ENCODE assay signal across 22 mouse cellular contexts in the genomic region with DNA sequence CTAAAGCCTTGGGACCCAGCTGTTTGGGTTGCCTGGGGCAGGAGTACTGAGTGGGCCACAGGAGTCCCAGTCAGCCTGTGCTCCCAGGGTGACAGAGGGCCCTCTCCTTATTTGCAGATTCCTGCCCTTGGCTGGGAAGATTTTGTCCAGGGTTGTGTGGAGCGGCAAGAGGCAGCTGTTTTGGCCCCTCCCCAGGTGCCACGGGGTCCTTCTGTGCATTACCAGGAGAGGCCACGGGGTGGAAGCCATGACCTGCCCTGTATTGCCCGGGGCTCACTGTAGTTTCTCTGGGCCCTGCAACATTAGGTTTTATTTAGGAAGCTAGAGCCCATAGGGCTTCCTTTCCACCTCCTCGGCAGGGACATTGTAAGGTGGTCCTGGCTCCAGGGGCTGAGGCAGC.
DNase-seq lines count a peak whose midpoint lies in the region; ATAC-seq and TF ChIP-seq lines count a peak whose summit lies in the region.
"Had no signal": no experiment of that assay in that cellular context is flagged by ENCODE, and none has a peak within 500 bp of the region (broad histone marks: within the 10 kb centered on the region; RNA-seq: fewer than 3 reads in every experiment).

No protein-coding gene starts in this region.

- no peak overlapping the region for H3K9ac ChIP-seq in embryonic facial prominence, embryonic 15.5 days
- no peak overlapping the region for H3K9ac ChIP-seq in lung, postnatal 0 days (replicated peaks; ENCODE audit: low read depth)
- H3K9ac ChIP-seq: forebrain, embryonic 12.5 days; heart, embryonic 15.5 days; hindbrain, embryonic 12.5 days; liver, postnatal 0 days; neural tube, embryonic 15.5 days; stomach, embryonic 15.5 days had no signal

- peak; percentile 30 for TF ChIP-seq CTCF in lung, postnatal 0 days (IDR thresholded peaks at IDR 0.05)
- no peak for TF ChIP-seq CTCF in lung, adult 2 months (IDR thresholded peaks at IDR 0.05; ENCODE audit: insufficient read depth, low read length)
- TF ChIP-seq CTCF in brain, embryonic 14.5 days (IDR thresholded peaks at IDR 0.05; ENCODE audit: borderline replicate concordance, extremely low read depth, insufficient read depth, insufficient read length): 0 out of 2 replicates have a peak, but pooled peaks have one; percentile 2

- 0 out of 2 replicates have a peak, but pooled peaks have one; percentile 7 for ATAC-seq in embryonic facial prominence, embryonic 15.5 days (ENCODE audit: insufficient number of reproducible peaks, low FRiP score, low TSS enrichment, low read depth)
- ATAC-seq in lung, postnatal 0 days: no peak
- ATAC-seq: liver, postnatal 0 days had no signal

- no peaks in the 10 kb centered on the region for H3K4me1 ChIP-seq in embryonic facial prominence, embryonic 15.5 days
- no peaks in the 10 kb centered on the region for H3K4me1 ChIP-seq in embryonic facial prominence, embryonic 10.5 days
- H3K4me1 ChIP-seq in lung, postnatal 0 days (ENCODE audit: insufficient read depth, low read depth, low read length): no peaks in the 10 kb centered on the region
- no peaks in the 10 kb centered on the region for H3K4me1 ChIP-seq in lung, adult 2 months (ENCODE audit: control insufficient read depth, insufficient read depth, low read length)
- H3K4me1 ChIP-seq: forebrain, embryonic 12.5 days; hindbrain, embryonic 12.5 days; neural tube, embryonic 15.5 days; stomach, embryonic 15.5 days had no signal

- TF ChIP-seq EP300 in lung, postnatal 0 days (IDR thresholded peaks at IDR 0.05): no peak

- intact Hi-C loops in heart, postnatal 36 days (cut with DNase I): loop anchor here (2.0 kb wide), 1 partner anchor 19 kb away; no protein-coding TSS in a partner anchor

- 83% methylated on average over 5 of the region's 5 CpGs for WGBS in embryonic facial prominence, embryonic 15.5 days
- 82% methylated on average over 5 of the region's 5 CpGs for WGBS in embryonic facial prominence, embryonic 10.5 days
- 75% methylated on average over 5 of the region's 5 CpGs for WGBS in lung, postnatal 0 days
- WGBS in lung, adult 2 months: 83% methylated on average over 5 of the region's 5 CpGs

- DNase-seq in embryonic facial prominence, embryonic 10.5 days (ENCODE audit: low spot score): no peak
- DNase-seq in heart, postnatal 4 days: peak; percentile 32
- no peak for DNase-seq in heart, postnatal 36 days
- DNase-seq in lung, postnatal 0 days (ENCODE audit: low spot score): no peak
- DNase-seq in lung, adult 2 months: no peak
- DNase-seq in brain, embryonic 14.5 days (ENCODE audit: low read depth): no peak
- DNase-seq in cerebellum, adult 11-12 months: no peak
- DNase-seq: adrenal gland, postnatal 36 days; cerebellum, adult 11 months; gastrocnemius, postnatal 14 days; heart, adult 18-20 months; kidney, adult 2 months; kidney, postnatal 10 days; layer of hippocampus, postnatal 36 days; liver, postnatal 0 days had no signal

- no peaks in the 10 kb centered on the region for H3K27me3 ChIP-seq in embryonic facial prominence, embryonic 15.5 days
- no peaks in the 10 kb centered on the region for H3K27me3 ChIP-seq in embryonic facial prominence, embryonic 10.5 days (replicated peaks; ENCODE audit: low read depth, poor library complexity, severe bottlenecking)
- H3K27me3 ChIP-seq in lung, postnatal 0 days (replicated peaks; ENCODE audit: insufficient read depth, low read length): no peaks in the 10 kb centered on the region
- H3K27me3 ChIP-seq: forebrain, embryonic 12.5 days; heart, embryonic 15.5 days; hindbrain, embryonic 12.5 days; neural tube, embryonic 15.5 days; stomach, embryonic 15.5 days had no signal

- no peak overlapping the region for H3K4me2 ChIP-seq in embryonic facial prominence, embryonic 15.5 days (replicated peaks)
- no peak overlapping the region for H3K4me2 ChIP-seq in lung, postnatal 0 days (replicated peaks; ENCODE audit: low read depth, low read length)
- H3K4me2 ChIP-seq: forebrain, embryonic 12.5 days; heart, embryonic 15.5 days; hindbrain, embryonic 12.5 days; neural tube, embryonic 15.5 days; stomach, embryonic 15.5 days had no signal

- H3K36me3 ChIP-seq in embryonic facial prominence, embryonic 15.5 days: peaks cover 95% of the 10 kb centered on the region
- H3K36me3 ChIP-seq in embryonic facial prominence, embryonic 10.5 days (replicated peaks): peaks cover 100% of the 10 kb centered on the region
- peaks cover 57% of the 10 kb centered on the region for H3K36me3 ChIP-seq in lung, postnatal 0 days (ENCODE audit: insufficient read depth, low read length)

- H3K9me3 ChIP-seq in embryonic facial prominence, embryonic 15.5 days (replicated peaks): no peaks in the 10 kb centered on the region
- H3K9me3 ChIP-seq in embryonic facial prominence, embryonic 10.5 days: 0 out of 2 replicates have a peak, but pooled peaks cover 2% of the 10 kb centered on the region
- no peaks in the 10 kb centered on the region for H3K9me3 ChIP-seq in lung, postnatal 0 days (ENCODE audit: low read length)
- H3K9me3 ChIP-seq: forebrain, embryonic 12.5 days; heart, embryonic 15.5 days; hindbrain, embryonic 12.5 days; neural tube, embryonic 15.5 days; stomach, embryonic 15.5 days had no signal

- no peak overlapping the region for H3K27ac ChIP-seq in embryonic facial prominence, embryonic 15.5 days (replicated peaks)
- H3K27ac ChIP-seq in embryonic facial prominence, embryonic 10.5 days (replicated peaks): no peak overlapping the region
- no peak overlapping the region for H3K27ac ChIP-seq in lung, postnatal 0 days (ENCODE audit: low read length)
- H3K27ac ChIP-seq: forebrain, embryonic 12.5 days; heart, embryonic 15.5 days; hindbrain, embryonic 12.5 days; macrophage; neural tube, embryonic 15.5 days; stomach, embryonic 15.5 days had no signal

- H3K4me3 ChIP-seq in embryonic facial prominence, embryonic 15.5 days (replicated peaks): no peak overlapping the region
- H3K4me3 ChIP-seq in embryonic facial prominence, embryonic 10.5 days: no peak overlapping the region
- H3K4me3 ChIP-seq in lung, postnatal 0 days (ENCODE audit: low read depth, low read length): no peak overlapping the region
- H3K4me3 ChIP-seq in lung, adult 2 months (replicated peaks; ENCODE audit: extremely low read depth, low read depth, low read length): no peak overlapping the region
- H3K4me3 ChIP-seq: forebrain, embryonic 12.5 days; heart, embryonic 15.5 days; hindbrain, embryonic 12.5 days; neural tube, embryonic 15.5 days; stomach, embryonic 15.5 days had no signal

- TF ChIP-seq POLR2A in lung, adult 2 months (IDR thresholded peaks at IDR 0.05; ENCODE audit: borderline replicate concordance, extremely low read depth, low read depth, low read length): no peak
- no peak for TF ChIP-seq POLR2A in brain, embryonic 14.5 days (IDR thresholded peaks at IDR 0.05; ENCODE audit: borderline replicate concordance, extremely low read depth, insufficient read depth, insufficient read length, poor library complexity, severe bottlenecking)
